Mouse (Mus musculus) embryonic fibroblast, embryonic 13.5 days (primary cell): Measurements from ENCODE around the gene Lrrc75b.

Source experiments
- CTCF ChIP-seq: IDR thresholded peaks from 2 replicates; pipeline ENCODE4 v1.5.1; 2011; ENCODE audit warnings: mild to moderate bottlenecking, control low read depth, low read length, moderate library complexity, borderline replicate concordance; ENCODE audit not compliant: insufficient read depth
- POLR2A ChIP-seq: IDR thresholded peaks from 2 replicates; pipeline ENCODE4 v1.6.1; 2011; ENCODE audit warnings: low read depth, mild to moderate bottlenecking, control low read depth, low read length, moderate library complexity

- TF ChIP-seq CTCF (no peak), POLR2A (no peak)
Observed at GRCm38 (mm10) chr10:75552106-75552505, 8.0 kb downstream of the Lrrc75b start.
